Mouse (Mus musculus) frontal cortex, postnatal 14 days (tissue): Measurements from ENCODE around the gene Sh2d7.

Experiments used
- DNase-seq, 2 experiments: peaks; one replicate each; pipeline ENCODE4 v3.0.0; 2022; ENCODE audit warnings: low spot score in 2 of 2

Sh2d7 gene

DNA sequence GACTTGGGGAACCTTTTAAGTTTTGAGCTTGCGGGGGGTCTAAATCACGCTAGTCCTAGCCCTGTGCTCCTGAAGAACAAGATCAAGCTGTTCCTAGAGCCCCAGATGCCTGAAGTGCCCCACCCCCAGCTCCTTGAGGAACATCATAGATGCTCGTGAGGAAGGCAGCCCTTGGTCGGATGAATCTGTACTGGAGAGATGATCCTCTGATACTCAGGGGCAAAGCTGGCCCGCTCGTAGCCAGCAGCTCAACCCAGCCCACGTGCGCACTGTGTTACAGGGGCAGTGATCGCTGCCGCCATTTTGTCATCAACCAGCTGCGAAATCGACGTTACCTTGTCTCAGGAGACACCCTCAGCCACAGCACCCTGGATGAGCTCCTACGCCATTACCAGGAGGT, at the start of gene Sh2d7:
Gene Sh2d7, plus strand, starts transcription at position 301 of the 400 bp plus-strand sequence.
- DNase-seq: no peak

DNA sequence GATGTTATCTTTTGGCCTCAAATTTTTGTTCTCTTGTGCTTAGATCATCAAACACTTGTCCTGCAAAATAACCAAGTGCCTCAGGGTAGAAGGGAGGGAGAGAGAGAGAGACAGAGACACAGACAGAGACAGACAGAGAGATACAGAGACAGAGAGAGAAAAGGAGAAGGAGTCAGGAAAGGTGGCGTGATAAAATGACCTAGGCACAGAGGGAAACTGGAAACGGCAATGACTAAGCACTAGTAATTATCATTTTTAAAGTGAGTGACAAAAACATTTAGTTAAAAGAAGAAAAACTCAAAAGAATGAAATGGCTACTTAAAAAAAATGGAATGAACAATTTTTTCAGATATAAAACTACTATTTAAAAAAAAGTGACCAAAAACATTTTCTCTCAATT, 49.2 kb upstream of the Sh2d7 start:
- no peak for DNase-seq

DNA sequence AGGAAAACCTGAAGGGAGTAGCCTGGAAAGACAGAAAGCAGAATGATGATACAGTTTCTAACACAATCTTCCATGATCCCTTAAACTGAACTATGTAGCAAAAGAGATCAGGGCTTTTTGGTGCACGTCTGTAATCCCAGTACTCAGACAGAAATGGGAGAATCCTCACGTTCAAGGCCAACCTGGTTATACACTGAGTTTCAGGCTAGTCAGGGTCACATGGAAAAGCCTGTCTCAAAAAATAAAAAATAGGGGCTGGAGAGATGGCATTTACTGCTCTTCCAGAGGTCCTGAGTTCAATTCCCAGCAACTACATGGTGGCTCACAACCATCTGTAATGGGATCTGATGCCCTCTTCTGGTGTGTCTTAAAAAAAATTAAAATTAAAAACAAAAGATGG, 48.4 kb upstream of the Sh2d7 start:
- no peak for DNase-seq

DNA sequence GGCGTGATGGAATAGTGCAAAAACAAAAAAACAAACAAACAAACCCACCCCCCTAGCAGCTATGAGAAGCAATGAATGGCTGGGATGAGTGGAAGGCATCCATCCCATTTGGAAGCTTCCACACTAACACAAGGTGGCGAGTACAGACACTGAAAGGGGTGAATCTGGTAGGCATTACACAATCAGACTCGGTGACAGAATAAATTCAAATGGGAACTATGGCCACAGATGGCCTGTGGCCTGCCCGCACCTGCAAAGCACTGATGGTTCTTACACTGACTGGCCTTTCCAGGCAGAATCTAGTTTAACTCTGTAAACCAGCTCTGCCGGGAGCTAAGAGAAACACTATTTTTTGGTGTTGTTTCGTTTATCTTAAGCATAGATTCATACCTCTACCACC, 39.5 kb upstream of the Sh2d7 start:
- no peak for DNase-seq

GRCm38 (mm10) chr9:54499791-54500190, 39.0 kb upstream of the Sh2d7 start:
- DNase-seq: no peak

- peak; percentile 23 to 38 for DNase-seq
These were observed 37.8 kb upstream of the Sh2d7 start for GRCm38 (mm10) chr9:54500832-54501452.

GRCm38 (mm10) chr9:54501453-54502110, 37.2 kb upstream of the Sh2d7 start, which contains the start of gene Dmxl2:
TSS of gene Dmxl2 (minus strand) at chr9:54501626.
- peak; percentile 81 to 82 for DNase-seq

- DNase-seq: no peak
These were observed 36.7 kb upstream of the Sh2d7 start for GRCm38 (mm10) chr9:54502111-54502495.

DNA sequence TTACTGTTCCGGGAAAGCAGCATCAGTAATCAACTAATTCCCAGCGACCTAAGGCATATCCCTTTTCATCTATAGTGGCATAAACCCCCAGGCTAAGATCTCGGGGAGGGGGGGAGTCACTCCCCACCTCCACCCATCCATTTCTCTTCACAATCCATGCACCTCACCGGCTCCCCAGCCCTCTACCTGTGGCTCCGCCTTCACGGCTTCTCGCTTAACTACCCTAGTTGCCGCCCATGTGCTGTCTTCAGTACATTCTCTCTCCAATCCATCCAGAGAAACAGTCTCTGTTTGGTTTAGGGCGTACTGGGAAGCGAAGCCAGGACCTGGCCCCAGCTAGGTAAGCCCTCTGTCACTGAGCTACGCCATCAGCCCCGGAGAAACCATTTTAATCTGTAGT, 35.9 kb upstream of the Sh2d7 start:
- no peak for DNase-seq

DNA sequence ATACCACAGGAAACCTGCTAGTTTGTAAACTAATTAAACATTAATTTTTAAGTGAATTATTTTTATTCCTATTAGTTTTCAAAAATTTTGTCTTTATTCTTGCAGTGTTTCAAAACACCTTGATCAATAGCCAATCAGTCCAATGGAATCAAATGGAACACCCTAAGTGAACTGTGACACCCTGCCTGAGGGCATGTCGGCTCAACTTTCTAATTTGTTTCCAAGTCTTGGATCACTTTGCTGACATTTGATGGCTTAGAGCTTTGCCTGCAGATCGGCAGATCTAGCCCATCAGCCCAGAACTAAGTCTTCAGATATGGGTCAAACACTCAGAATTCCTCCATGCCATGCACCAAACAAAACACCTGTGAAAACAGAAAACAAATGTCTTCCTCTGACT, 22.8 kb upstream of the Sh2d7 start:
- no peak for DNase-seq

- DNase-seq: peak; percentile 32 to 40
These were observed 19.9 kb upstream of the Sh2d7 start for GRCm38 (mm10) chr9:54518921-54519320.

DNA sequence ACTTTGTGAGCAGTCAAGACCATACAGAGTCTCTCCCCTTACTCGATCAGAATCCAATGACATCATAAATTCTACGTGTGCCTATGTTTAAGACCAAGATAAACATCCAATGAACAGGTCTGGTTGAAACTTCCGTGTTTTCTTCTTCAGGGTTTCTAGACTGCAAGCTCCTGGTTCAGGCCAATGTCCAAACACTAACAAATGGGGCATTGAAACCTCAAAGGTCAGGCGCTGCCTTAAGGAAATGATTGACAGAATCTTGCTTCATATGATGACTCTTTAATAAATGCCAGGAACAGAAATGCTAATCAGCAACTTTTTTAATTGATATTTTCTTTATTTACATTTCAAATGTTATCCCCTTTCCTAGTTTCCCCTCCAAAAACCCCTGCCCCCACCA, 18.5 kb upstream of the Sh2d7 start:
- no peak for DNase-seq

- no peak for DNase-seq
These were observed 11.1 kb upstream of the Sh2d7 start for GRCm38 (mm10) chr9:54527694-54528093.

DNA sequence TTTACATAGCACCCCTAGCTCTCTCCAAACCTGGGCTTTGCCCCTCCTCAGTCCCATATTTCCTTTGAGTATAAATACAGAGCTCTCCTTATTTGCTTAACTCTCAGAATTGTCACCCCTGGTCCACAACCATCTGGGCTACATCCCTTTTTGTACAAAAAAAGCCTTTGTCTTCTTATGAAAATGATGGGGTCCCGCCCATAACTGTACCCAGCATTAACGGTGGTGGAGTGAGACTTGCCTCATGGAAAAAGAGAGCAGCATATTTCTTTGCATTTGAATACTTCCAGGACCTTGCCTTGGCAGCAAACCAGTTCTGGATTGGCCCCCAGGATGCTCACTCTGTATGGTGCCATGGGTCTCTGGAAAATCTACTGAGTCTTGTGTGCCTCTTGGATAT, 8.8 kb upstream of the Sh2d7 start:
- DNase-seq: no peak

GRCm38 (mm10) chr9:54530836-54531235, 7.9 kb upstream of the Sh2d7 start:
- DNase-seq: no peak

DNA sequence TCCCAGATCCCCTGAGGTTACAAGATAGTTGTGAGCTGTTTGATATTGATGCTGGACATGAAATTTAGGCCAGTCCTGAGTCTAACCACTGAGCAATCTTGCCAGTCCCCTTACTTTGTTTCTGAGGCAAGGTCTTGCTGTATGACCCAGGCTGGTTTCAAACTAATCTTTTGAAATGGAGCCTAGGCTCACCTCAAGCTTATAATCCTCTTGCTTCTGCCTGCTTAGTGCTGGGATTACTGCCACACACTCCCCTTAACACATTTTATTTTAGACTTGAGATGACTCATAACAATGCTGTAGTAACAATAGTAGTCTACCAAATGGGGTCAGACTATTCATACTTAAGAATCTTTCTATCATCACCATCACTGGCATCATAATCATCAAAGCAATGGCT, 7.4 kb upstream of the Sh2d7 start:
- no peak for DNase-seq

DNA sequence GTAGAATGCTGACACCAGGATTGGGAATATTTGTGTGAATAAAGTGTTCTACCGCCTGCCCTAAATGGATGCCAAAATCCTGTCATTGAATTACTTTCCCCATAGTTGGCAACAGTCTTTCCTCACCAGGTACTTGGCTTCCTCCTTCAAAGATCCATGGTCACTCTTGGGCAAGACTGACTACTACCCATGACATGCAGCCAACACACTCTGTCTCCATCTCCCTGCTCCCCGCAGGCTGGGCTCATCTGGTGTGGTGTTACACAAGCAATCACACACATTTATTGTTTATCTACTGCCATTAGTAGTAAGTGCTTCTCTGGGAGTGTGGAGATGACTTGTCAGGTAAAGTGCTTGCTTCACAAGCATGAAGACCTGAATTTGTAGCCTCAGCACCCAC, 5.9 kb upstream of the Sh2d7 start:
- DNase-seq: no peak

DNA sequence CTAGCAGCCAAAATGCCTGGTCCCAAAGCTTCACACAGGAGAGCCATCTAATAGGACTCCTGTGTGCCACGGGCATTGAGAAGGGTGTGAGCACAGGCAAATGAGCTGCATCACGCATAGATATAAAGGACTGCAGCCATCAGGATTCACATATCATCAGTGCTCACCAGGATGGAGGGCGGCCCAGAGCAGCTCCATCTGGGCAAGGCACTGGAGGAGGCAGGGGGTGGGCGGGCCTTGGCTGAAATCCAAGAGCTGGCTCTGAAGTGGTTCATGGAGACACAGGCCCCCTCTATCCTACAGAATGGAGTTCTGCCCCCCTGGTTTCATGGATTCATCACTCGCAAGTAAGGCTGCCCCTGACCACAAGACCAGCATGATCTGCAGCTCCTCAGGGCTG, 4.8 kb upstream of the Sh2d7 start:
- peak; percentile 62 to 65 for DNase-seq

DNA sequence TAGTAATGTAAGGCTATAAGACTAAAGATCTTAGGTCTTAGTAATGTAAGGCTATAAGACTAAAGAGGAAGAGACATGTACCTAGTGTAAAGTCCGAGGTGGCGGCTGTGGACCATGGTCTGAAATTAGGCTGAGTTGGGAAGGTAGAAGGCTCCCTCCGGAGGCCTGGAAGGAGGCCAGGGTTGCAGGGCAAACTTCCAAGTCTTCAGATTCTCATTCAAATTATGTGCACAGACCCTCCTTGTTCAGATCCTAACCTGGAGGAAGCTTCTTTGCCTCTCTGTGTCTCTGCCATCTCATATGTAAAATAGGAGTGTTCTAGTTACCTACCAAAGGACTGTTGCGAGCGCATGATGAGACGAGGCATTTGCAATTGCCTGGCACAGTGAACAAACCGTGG, 2.5 kb upstream of the Sh2d7 start:
- no peak for DNase-seq

DNA sequence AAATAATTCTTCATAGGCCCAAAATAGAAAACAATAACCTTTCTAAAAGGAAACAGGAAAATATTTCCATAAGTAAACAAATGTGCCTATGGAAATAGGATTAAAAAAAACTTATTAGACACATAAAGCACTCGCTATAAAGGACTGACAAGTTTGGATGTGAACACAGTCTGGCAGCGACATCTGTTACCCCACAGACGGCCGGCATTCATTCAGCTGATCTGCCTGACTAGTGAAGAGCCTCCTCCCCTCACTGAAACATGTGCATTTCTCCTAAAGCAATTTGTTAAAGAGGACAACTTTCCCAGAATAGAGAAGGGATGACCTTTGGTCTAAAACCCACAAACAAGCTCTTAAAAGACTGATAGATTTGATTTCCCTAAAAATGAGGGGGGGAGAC, 1.8 kb upstream of the Sh2d7 start:
- no peak for DNase-seq

DNA sequence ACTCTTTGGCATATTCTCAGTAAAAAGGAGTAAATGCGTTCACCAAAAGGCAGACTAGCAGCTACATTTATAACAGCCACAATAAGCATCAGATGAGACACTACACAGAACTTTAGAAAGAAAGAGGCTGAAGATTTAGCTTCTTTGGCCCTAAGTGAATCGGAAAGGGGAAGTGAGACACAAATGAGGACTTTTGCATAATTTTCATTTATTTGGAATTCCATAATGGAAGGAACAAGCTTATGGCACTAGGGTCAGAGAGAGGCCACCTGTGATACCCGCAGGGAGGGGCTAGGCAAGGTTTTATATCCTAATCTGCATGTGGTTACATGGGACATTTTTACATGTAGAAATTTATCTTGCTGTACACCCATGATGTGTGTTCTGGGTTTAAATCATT, 1.3 kb upstream of the Sh2d7 start:
- DNase-seq: no peak

DNA sequence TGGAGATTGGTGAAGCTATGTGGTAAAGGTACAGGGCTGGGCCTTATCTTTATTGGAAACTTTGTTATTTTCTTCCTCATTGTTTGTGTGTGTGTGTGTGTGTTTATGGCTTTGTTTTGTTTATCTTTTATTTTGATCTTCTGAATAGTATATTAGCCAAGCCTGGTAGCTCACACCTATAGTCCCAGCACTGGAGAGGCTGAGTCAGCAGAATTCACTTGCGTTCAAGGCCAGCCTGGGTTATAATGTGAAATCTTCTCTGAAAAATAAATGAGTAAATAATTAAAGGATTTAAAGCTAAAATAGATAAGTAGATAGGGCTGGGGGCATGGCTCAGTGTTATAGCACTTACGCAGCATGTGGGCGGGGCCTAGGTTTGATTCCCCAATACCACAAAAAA, 540 bp upstream of the Sh2d7 start:
- DNase-seq: no peak

DNA sequence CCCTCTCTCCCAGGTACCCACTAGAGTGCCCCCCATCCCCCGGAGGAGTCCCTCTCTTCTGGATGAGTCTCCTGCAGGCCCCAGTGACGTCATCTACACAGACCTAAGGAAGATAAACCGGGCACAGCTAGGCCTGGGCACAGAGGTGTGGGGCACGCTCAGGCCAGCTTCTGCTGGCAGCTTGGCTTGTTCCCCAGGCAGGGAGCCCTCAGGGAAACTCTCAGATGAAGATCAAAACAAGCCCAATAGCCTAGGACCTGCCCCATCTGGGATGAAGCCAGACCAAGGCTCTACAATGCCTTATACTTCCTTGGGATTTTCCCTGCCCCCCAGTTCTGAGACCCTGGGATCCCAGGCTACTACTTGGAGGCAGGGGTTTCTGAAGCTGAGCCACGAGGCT, 2.0 kb downstream of the Sh2d7 start:
- DNase-seq: no peak
